Mouse (Mus musculus) hindbrain, embryonic 10.5 days (tissue): ENCODE data around the gene Zbtb20. TPM values are rescaled to one million over a fixed set of nuclear protein-coding genes. Genes with fewer than 3 reads are reported as not detected.
A peak's percentile ranks its signal among the peaks of the same experiment; 100 is the strongest.

Experiments
- DNase-seq: peaks from one replicate; pipeline ENCODE4 v3.0.0-alpha.2; 2017; ENCODE audit warnings: low spot score
- H3K27ac ChIP-seq: fragments of 300-500 bp; sonication (generic); 2 replicates; pipeline ENCODE4 v1.5.1; 2016; ENCODE audit warnings: mild to moderate bottlenecking, moderate library complexity
- H3K27me3 ChIP-seq: fragments of 300-500 bp; sonication (generic); 2 replicates; pipeline ENCODE4 v1.6.1; 2016; ENCODE audit warnings: mild to moderate bottlenecking; ENCODE audit not compliant: poor library complexity, insufficient read depth, severe bottlenecking
- H3K36me3 ChIP-seq: fragments of 300-500 bp; sonication (generic); 2 replicates; pipeline ENCODE4 v1.6.1; 2016; ENCODE audit warnings: mild to moderate bottlenecking, moderate library complexity
- H3K4me1 ChIP-seq: fragments of 300-500 bp; sonication (generic); replicated peaks from 2 replicates; pipeline ENCODE4 v1.6.1; 2016; ENCODE audit warnings: mild to moderate bottlenecking
- H3K4me3 ChIP-seq: fragments of 300-500 bp; sonication (generic); 2 replicates; pipeline ENCODE4 v1.5.1; 2016; ENCODE audit warnings: mild to moderate bottlenecking, moderate library complexity
- H3K9me3 ChIP-seq: fragments of 300-500 bp; sonication (generic); 2 replicates; pipeline ENCODE4 v1.6.1; 2016; ENCODE audit warnings: mild to moderate bottlenecking, moderate library complexity
- WGBS: fragments of 180-500 bp; shearing (Covaris S2); methylation state at CpG from one replicate; pipeline ENCODE4 v1.1.7; 2016; 5-methylcytosine and 5-hydroxymethylcytosine counted together
- polyA plus RNA-seq: library from polyadenylated mRNA; unstranded; fragments of >200 nt; fragmentation: Nextera tagmentation; extraction: Ambion mirVana; gene quantifications from 2 replicates; pipeline ENCODE4 v1.2.1, GENCODE M21; 2016

Gene Zbtb20
- polyA plus RNA-seq, 1 experiment from 2014 or later = 41.3 TPM

DNA sequence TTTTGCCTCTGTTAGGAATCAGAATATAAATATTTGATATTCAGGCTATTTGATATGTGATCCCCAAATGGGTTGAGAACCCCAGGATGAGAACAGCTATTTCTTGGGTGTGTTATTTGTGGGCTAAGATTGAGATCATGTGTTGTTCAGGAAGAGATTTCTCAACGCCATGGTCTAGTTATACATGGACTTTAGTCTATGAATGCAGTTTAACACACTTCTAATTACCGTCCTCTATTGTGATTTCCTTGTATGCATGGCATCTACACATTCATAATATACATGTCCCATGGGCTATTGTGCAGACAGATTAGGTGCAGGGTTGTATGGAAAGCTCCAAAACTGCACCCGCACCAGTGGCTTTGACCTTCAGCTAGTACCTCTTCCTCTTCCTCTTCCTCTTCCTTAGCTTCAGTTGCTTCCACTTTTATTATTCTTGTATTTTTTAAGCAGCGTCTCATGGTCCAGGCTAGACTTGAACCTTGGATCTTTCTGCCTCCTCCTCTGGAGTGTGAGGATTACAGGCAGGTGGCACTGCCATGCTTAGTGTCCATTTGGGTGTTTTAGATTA is 711.3 kb downstream of the Zbtb20 start:
- 90% methylated on average over 4 of the region's 4 CpGs for WGBS
- no peak for DNase-seq
- H3K4me1 ChIP-seq = peaks cover 8% of the 10 kb centered on the region
- H3K27me3 ChIP-seq = no peaks in the 10 kb centered on the region
- no peak overlapping the region for H3K4me3 ChIP-seq
- H3K9me3 ChIP-seq = no peaks in the 10 kb centered on the region
- H3K27ac ChIP-seq = no peak overlapping the region
- peaks cover 6% of the 10 kb centered on the region; the same call in 1 of the 2 replicates for H3K36me3 ChIP-seq

DNA sequence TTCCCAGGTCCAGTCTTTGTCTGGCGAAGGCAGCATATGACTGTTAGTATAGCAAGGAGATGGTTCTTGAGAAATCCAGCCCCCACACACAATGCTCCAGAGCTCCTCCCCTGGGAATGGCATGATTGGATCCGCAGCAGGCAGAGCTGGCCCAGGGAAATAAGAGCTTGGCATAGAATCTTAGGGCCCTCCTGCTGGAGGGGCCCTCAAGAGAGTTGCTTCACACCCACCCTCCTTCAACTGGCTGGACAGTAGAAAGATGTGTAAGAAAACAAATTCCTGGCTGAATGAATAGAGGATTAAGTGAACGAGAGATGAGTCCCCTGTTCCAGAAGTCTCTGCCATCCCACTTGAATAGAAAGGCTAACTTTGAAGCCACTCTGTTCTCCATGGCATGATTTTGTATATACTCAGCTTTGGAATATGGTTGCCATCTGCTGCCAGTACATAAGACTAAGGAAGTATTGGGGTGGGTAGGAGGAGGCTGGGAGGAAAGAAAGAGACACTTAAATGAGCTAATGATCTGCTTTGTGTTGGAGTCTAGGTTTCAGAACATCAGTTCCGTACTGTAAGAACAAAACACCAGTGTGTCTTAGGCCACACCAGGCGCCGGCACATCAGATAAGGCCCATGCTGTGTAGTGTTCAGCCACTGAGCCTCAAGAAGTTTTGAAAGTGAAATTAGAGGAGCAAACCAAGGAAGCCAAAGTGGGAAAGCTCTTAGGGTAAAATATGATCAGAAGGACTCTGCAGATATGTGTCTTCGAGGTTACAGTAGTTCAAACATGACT is 715.2 kb downstream of the Zbtb20 start:
- no peak overlapping the region for H3K27ac ChIP-seq
- H3K36me3 ChIP-seq = peaks cover 3% of the 10 kb centered on the region; the same call in 1 of the 2 replicates
- no peaks in the 10 kb centered on the region for H3K9me3 ChIP-seq
- H3K4me1 ChIP-seq = peaks cover 6% of the 10 kb centered on the region
- no peak for DNase-seq
- WGBS = 84% methylated on average over 7 of the region's 7 CpGs
- H3K4me3 ChIP-seq = no peak overlapping the region
- no peaks in the 10 kb centered on the region for H3K27me3 ChIP-seq

DNA sequence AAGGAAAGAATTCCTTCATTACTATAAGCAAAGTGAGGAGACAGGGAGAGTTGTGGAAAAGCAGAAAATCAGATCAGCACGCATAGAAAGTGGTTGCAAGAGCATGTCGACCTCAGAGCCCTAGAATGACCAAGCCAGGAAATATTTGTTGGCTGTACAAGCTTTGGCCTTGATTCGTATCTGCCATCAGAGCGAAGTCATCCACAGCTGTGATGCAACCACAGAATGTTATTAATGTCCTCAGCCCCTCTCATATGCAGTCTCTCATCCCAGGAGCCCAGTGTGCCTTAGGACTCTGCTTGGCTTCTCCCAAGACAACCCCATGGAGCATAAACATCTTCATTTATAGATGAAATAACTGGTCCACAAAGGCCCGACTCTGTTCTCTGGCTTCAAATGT is 716.4 kb downstream of the Zbtb20 start:
- H3K27ac ChIP-seq = no peak overlapping the region
- no peaks in the 10 kb centered on the region for H3K27me3 ChIP-seq
- H3K36me3 ChIP-seq = peaks cover 3% of the 10 kb centered on the region; the same call in 1 of the 2 replicates
- H3K9me3 ChIP-seq = no peaks in the 10 kb centered on the region
- DNase-seq = no peak
- peaks cover 6% of the 10 kb centered on the region for H3K4me1 ChIP-seq
- H3K4me3 ChIP-seq = no peak overlapping the region
- WGBS = 86% methylated on average over 5 of the region's 5 CpGs

DNA sequence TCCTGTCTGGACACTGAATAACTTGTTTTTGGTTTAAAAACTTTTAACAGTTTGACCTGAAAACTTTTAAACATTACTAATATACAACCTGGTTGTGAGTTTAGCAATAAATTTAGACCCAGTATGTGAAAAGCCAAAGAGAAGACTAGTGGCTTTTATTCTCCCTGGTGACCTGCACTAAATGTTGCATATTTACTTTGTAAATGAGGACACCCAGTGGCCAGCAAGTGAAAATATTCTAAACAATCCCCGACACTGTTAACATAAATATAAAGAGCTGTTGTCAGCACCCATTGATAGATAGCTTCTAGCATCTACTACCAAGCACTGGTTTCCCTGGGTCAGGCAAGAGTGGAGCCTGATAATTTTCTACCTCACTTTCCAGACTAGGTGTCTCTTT is 717.1 kb downstream of the Zbtb20 start:
- Histone ChIP-seq H3K36me3 (peaks cover 3% of the 10 kb centered on the region; the same call in 1 of the 2 replicates), H3K9me3 (no peaks in the 10 kb centered on the region), H3K4me3 (no peak overlapping the region), H3K27ac (no peak overlapping the region), H3K4me1 (peaks cover 6% of the 10 kb centered on the region), H3K27me3 (no peaks in the 10 kb centered on the region)
- WGBS = 15% methylated on average over 1 of the region's 1 CpGs
- DNase-seq = no peak

DNA sequence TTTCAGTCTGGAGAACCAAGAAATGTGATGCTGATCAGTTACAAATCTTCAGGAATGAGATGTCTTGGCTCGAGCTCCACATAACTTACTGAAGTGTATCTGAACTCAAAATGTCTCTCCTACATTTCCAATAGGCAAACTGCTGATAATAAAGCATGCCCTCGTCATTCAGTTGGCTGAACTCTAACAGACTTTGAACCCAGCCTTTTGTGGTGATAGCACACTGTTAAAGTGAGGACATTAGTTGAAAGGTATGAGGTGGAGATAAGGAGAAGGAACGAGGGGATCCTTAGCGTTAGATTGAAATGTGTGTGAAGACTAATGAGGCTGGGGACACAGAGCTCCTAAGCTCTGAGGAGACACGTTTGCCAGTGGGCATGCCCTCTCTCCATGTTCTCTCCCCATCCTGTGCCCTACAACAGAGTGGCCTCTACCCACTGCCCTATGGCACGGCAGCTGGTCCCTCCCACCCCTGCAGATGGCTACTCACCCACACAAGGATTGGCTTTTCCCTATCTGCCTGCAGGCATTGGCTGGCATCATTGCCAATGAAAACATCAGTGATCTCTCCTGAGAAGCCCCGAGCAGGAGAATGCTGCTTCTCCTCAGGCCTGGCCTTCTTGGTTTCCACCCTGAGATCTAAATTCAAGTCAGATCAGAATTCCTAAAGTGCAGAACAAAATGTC is 721.8 kb downstream of the Zbtb20 start:
- H3K9me3 ChIP-seq = no peaks in the 10 kb centered on the region
- no peaks in the 10 kb centered on the region for H3K27me3 ChIP-seq
- no peak overlapping the region for H3K27ac ChIP-seq
- peaks cover 2% of the 10 kb centered on the region; the same call in 1 of the 2 replicates for H3K4me1 ChIP-seq
- no peak for DNase-seq
- no peak overlapping the region for H3K4me3 ChIP-seq
- WGBS = 85% methylated on average over 7 of the region's 7 CpGs
- peaks cover 19% of the 10 kb centered on the region; the same call in 1 of the 2 replicates for H3K36me3 ChIP-seq

DNA sequence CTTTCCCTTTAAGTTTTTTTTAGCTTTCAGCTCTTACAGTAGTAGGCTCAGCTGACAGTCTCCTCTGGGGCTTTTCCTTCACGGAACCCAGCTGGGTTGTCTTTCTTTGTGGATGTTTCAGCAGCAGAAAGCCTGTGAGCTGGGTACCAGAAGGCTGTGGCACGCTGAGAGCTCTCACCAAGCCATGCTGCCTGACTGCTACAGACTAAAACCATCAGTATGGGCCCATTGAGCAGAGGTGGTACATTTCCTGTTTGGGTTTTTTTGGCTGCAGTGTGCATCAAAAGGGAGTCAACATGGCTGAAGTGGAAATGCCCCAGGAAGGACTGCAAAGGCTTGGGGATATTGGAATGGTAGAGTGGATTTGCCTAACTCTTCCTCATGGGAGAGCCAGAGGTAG is 724.0 kb downstream of the Zbtb20 start:
- WGBS = 85% methylated on average over 2 of the region's 2 CpGs
- Histone ChIP-seq H3K4me3 (no peak overlapping the region), H3K9me3 (no peaks in the 10 kb centered on the region), H3K27me3 (no peaks in the 10 kb centered on the region), H3K27ac (no peak overlapping the region), H3K36me3 (peaks cover 19% of the 10 kb centered on the region; the same call in 1 of the 2 replicates), H3K4me1 (peaks cover 24% of the 10 kb centered on the region)
- no peak for DNase-seq

DNA sequence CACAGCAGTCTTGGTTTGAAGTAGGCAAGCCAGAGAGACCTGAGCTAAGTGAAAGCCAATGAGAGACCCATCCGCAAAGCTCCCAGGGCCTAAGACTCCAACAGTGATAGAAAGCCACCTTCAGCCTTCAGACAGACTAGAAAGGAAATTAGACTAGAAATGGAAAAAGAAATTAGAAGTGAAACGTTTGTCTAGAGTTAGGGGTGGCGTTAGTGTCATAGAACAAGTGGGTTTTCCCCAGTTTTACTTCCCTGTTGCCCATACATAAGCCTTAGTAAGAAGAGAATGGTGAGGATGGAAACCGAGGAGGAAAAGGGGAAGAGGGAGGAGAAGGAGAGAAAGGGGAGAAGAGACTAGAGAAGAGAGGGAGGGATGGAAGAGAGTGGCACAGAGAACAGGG is 726.9 kb downstream of the Zbtb20 start:
- 72% methylated on average over 4 of the region's 4 CpGs for WGBS
- Histone ChIP-seq H3K4me1 (peaks cover 27% of the 10 kb centered on the region), H3K36me3 (peaks cover 27% of the 10 kb centered on the region), H3K27me3 (no peaks in the 10 kb centered on the region), H3K9me3 (0 out of 2 replicates have a peak, but pooled peaks cover 5% of the 10 kb centered on the region), H3K4me3 (no peak overlapping the region), H3K27ac (no peak overlapping the region)
- DNase-seq = no peak

DNA sequence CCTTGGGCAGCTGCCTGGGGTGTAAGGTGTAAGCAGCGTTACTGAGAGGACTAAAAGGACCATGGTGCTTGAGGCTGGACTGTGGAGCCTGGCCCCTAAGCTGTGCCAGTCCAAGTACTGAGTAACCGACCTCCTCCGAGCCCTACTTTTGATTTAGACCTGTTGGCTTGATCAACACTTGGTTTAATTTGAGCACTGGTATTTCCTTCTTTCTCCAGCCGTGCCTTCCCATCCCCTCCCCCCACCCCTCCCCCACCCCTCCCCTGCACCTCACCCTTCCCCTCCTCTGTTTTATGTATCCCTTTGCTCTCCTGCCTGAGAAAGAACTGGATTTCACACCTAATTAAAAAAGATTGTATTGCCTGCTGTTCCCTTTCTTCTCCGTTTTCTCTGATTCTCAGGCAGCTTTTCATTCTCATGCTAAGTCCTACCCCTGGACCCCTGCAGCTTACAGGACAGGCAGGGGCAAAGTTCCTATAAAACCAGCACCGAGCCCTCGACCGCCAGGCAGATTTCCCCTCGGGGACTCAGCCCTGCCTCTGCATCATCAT is 728.0 kb downstream of the Zbtb20 start:
- WGBS = 3% methylated on average over 9 of the region's 9 CpGs
- Histone ChIP-seq H3K4me3 (no peak overlapping the region), H3K9me3 (0 out of 2 replicates have a peak, but pooled peaks cover 7% of the 10 kb centered on the region), H3K36me3 (peaks cover 35% of the 10 kb centered on the region), H3K4me1 (peaks cover 27% of the 10 kb centered on the region), H3K27ac (peak overlapping the region; percentile 81), H3K27me3 (no peaks in the 10 kb centered on the region)
- peak; percentile 65 for DNase-seq

DNA sequence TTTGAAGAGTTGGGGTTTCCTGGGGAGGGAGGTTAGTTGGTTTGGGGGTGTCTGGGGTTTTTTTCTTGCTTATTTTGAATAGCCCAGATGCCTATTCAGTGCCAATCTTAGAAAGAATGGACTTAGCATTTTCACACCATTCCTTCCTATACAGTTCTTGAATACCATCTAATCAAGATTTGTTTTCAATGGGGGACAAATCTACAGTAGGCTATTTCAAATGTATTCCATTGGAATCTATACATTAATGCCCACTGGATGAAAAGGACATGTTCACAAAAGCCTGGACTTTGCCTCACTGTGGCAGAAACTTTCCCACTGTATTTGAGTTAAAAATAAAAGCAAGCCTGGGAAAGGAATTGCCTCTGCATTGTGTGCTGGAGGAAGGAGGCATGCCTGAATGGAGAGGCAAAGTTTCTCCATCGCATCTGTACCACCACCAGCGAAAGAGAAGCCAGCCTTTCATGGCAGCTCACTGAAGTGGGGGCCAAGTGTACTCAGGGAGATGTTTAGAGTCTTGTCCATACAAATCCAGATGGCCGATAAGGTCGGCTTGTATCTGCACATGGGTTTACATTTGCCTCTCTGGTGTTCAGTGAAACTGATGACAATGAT is 728.8 kb downstream of the Zbtb20 start:
- Histone ChIP-seq H3K27ac (peak overlapping the region; percentile 81), H3K9me3 (0 out of 2 replicates have a peak, but pooled peaks cover 11% of the 10 kb centered on the region), H3K27me3 (no peaks in the 10 kb centered on the region), H3K4me1 (peaks cover 27% of the 10 kb centered on the region), H3K4me3 (no peak overlapping the region), H3K36me3 (peaks cover 39% of the 10 kb centered on the region)
- WGBS = 39% methylated on average over 4 of the region's 4 CpGs
- no peak for DNase-seq

DNA sequence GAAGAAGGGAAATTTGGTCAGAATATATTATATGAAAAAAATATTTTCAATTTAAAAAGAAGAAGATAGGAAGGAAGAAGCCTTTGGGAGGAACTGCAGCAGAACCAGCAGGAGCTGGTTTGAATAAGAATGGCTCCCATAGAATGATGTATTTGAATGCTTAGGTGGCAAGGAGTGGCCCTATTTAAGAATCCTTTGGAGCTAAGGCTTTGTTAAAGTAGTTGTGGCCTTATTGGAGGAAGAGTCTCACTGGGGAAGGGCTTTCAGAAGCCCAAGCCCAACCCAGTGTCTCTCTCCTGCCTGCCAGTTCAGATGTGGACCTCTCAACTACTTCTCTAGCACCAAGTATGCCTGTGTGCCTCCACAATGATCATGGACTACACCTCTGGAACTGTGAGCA is 731.4 kb downstream of the Zbtb20 start:
- H3K4me1 ChIP-seq = peaks cover 27% of the 10 kb centered on the region

DNA sequence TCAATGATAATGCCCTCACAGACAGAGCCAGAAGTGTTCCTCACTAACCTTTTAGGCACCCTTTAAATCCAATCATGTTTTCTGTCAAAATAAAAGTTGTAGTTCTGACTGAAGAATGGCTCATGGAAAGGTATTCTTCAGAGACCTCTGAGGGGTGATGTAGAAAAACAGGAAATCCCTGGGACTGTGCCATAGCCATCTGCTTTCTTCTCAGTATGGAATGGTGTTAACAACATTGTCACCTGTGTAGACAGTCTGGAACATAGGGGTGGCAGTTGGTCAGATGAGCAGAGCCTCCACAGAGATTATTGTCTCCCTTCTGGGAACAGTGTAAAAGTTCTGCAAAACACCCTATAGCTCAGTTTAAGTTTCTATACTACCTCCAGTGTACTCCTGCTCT is 732.4 kb downstream of the Zbtb20 start:
- Histone ChIP-seq H3K4me3 (no peak overlapping the region), H3K4me1 (peaks cover 20% of the 10 kb centered on the region), H3K27me3 (no peaks in the 10 kb centered on the region), H3K9me3 (0 out of 2 replicates have a peak, but pooled peaks cover 11% of the 10 kb centered on the region), H3K36me3 (peaks cover 55% of the 10 kb centered on the region), H3K27ac (no peak overlapping the region)
- no peak for DNase-seq

More for the DNA sequence above, 731.4 kb downstream of the Zbtb20 start:
- H3K4me3 ChIP-seq = no peak overlapping the region
- H3K27ac ChIP-seq = no peak overlapping the region
- peaks cover 50% of the 10 kb centered on the region for H3K36me3 ChIP-seq
- 0 out of 2 replicates have a peak, but pooled peaks cover 11% of the 10 kb centered on the region for H3K9me3 ChIP-seq
- DNase-seq = no peak
- no peaks in the 10 kb centered on the region for H3K27me3 ChIP-seq

DNA sequence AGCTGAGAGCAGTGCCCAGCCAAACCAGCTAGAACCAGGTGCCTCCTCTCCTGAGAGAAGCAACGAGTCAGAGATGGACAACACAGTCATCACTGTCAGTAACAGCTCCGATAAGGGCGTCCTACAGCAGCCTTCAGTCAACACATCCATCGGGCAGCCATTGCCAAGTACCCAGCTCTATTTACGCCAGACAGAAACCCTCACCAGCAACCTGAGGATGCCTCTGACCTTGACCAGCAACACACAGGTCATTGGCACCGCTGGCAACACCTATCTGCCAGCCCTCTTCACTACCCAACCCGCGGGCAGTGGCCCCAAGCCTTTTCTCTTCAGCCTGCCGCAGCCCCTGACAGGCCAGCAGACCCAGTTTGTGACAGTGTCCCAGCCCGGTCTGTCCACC is 734.7 kb downstream of the Zbtb20 start:
- Histone ChIP-seq H3K9me3 (0 out of 2 replicates have a peak, but pooled peaks cover 11% of the 10 kb centered on the region), H3K27ac (no peak overlapping the region), H3K36me3 (peaks cover 55% of the 10 kb centered on the region), H3K4me3 (no peak overlapping the region), H3K4me1 (peaks cover 13% of the 10 kb centered on the region), H3K27me3 (no peaks in the 10 kb centered on the region)
- no peak for DNase-seq
- WGBS = 89% methylated on average over 10 of the region's 10 CpGs
